ENCODE assay signal across 25 mouse cellular contexts in genomic region chr19:55708031-55708554, GRCm38 (mm10). TPM values are rescaled to one million over a fixed set of nuclear protein-coding genes. Genes with fewer than 3 reads are reported as not detected.
A peak's percentile ranks its signal among the peaks of the same experiment; 100 is the strongest.
DNase-seq lines count a peak whose midpoint lies in the region; ATAC-seq and TF ChIP-seq lines count a peak whose summit lies in the region.
"Had no signal": no experiment of that assay in that cellular context is flagged by ENCODE, and none has a peak within 500 bp of the region (broad histone marks: within the 10 kb centered on the region; RNA-seq: fewer than 3 reads in every experiment).

No protein-coding gene starts in this region.

- peak; percentile 31 for DNase-seq in embryo, embryonic 10.5 days (ENCODE audit: low spot score)
- DNase-seq in embryo, embryonic 9.5 days (ENCODE audit: extremely low spot score) = no peak
- DNase-seq in kidney, adult 18-20 months = no peak
- DNase-seq in limb, embryonic 10.5 days (ENCODE audit: low spot score) = peak; percentile 43
- no peak for DNase-seq in liver, postnatal 0 days
- DNase-seq: adrenal gland, postnatal 10 days; B cell, adult 2 months; cerebellum, adult 11 months; cerebellum, adult 8-10 months; cerebellum, postnatal 14 days; gastrocnemius, postnatal 10 days; heart, adult 2 months; heart, postnatal 14 days had no signal

- no peak for TF ChIP-seq EP300 in liver, postnatal 0 days (IDR thresholded peaks at IDR 0.05; ENCODE audit: low read depth)

- peaks cover 23% of the 10 kb centered on the region for H3K4me1 ChIP-seq in kidney, embryonic 16.5 days (ENCODE audit: insufficient read depth, low read length)
- H3K4me1 ChIP-seq in limb, embryonic 10.5 days = peaks cover 29% of the 10 kb centered on the region
- H3K4me1 ChIP-seq in liver, postnatal 0 days (ENCODE audit: insufficient read depth) = no peaks in the 10 kb centered on the region
- peaks cover 11% of the 10 kb centered on the region for H3K4me1 ChIP-seq in forebrain, embryonic 12.5 days
- H3K4me1 ChIP-seq: embryonic facial prominence, embryonic 15.5 days; forebrain, embryonic 15.5 days; heart, embryonic 15.5 days; hindbrain, embryonic 13.5 days had no signal

- no peak overlapping the region for H3K4me2 ChIP-seq in kidney, embryonic 16.5 days (replicated peaks; ENCODE audit: low read depth, low read length)
- H3K4me2 ChIP-seq in liver, postnatal 0 days (ENCODE audit: low read depth, low read length) = no peak overlapping the region
- H3K4me2 ChIP-seq in forebrain, embryonic 12.5 days = no peak overlapping the region
- H3K4me2 ChIP-seq: embryonic facial prominence, embryonic 15.5 days; forebrain, embryonic 15.5 days; heart, embryonic 11.5 days; heart, embryonic 15.5 days; hindbrain, embryonic 13.5 days had no signal

- no peaks in the 10 kb centered on the region for H3K9me3 ChIP-seq in kidney, embryonic 16.5 days (ENCODE audit: low read length)
- H3K9me3 ChIP-seq in limb, embryonic 10.5 days (replicated peaks) = no peaks in the 10 kb centered on the region
- no peaks in the 10 kb centered on the region for H3K9me3 ChIP-seq in liver, postnatal 0 days (ENCODE audit: low read length)
- H3K9me3 ChIP-seq in forebrain, embryonic 12.5 days = no peaks in the 10 kb centered on the region
- H3K9me3 ChIP-seq: embryonic facial prominence, embryonic 15.5 days; forebrain, embryonic 10.5 days; forebrain, embryonic 15.5 days; G1E; heart, embryonic 15.5 days; hindbrain, embryonic 13.5 days had no signal

- peak overlapping the region; percentile 29; the same call in 1 of the 2 replicates for H3K27ac ChIP-seq in kidney, embryonic 16.5 days (ENCODE audit: low read length)
- peak overlapping the region; percentile 69 for H3K27ac ChIP-seq in limb, embryonic 10.5 days
- H3K27ac ChIP-seq in liver, postnatal 0 days (ENCODE audit: low read depth) = no peak overlapping the region
- H3K27ac ChIP-seq in forebrain, embryonic 12.5 days = no peak overlapping the region
- H3K27ac ChIP-seq: embryonic facial prominence, embryonic 15.5 days; forebrain, embryonic 10.5 days; forebrain, embryonic 15.5 days; heart, adult 2 months; heart, embryonic 15.5 days; hindbrain, embryonic 13.5 days; hindbrain, postnatal 0 days had no signal

- no peak overlapping the region for H3K4me3 ChIP-seq in kidney, embryonic 16.5 days (ENCODE audit: low read length)
- H3K4me3 ChIP-seq in limb, embryonic 10.5 days = no peak overlapping the region
- no peak overlapping the region for H3K4me3 ChIP-seq in liver, postnatal 0 days (ENCODE audit: low read depth, low read length)
- H3K4me3 ChIP-seq in forebrain, embryonic 12.5 days (replicated peaks) = no peak overlapping the region
- H3K4me3 ChIP-seq: embryonic facial prominence, embryonic 15.5 days; erythroblast, embryonic 14.5 days; forebrain, embryonic 10.5 days; forebrain, embryonic 15.5 days; heart, adult 2 months; heart, embryonic 15.5 days; hindbrain, embryonic 13.5 days had no signal

- ATAC-seq in kidney, embryonic 16.5 days (ENCODE audit: low FRiP score, low TSS enrichment) = peak; percentile 83
- no peak for ATAC-seq in liver, postnatal 0 days
- ATAC-seq in forebrain, embryonic 12.5 days (ENCODE audit: low FRiP score) = no peak
- ATAC-seq: CD4-positive, CD25-positive, alpha-beta regulatory T cell, adult 4 months; forebrain, embryonic 15.5 days; hindbrain, postnatal 0 days had no signal

- no peak for TF ChIP-seq CTCF in liver, postnatal 0 days (IDR thresholded peaks at IDR 0.05; ENCODE audit: low read depth)

- no peaks in the 10 kb centered on the region for H3K27me3 ChIP-seq in kidney, embryonic 16.5 days (ENCODE audit: insufficient read depth, low read length)
- H3K27me3 ChIP-seq in limb, embryonic 10.5 days (ENCODE audit: low read depth, poor library complexity, severe bottlenecking) = peaks cover 5% of the 10 kb centered on the region; the same call in 1 of the 2 replicates
- H3K27me3 ChIP-seq in liver, postnatal 0 days (ENCODE audit: insufficient read depth, low read length) = no peaks in the 10 kb centered on the region
- H3K27me3 ChIP-seq in forebrain, embryonic 12.5 days = peaks cover 14% of the 10 kb centered on the region
- H3K27me3 ChIP-seq: embryonic facial prominence, embryonic 15.5 days; forebrain, embryonic 15.5 days; heart, embryonic 15.5 days had no signal

- H3K36me3 ChIP-seq in kidney, embryonic 16.5 days (ENCODE audit: insufficient read depth, low read length) = no peaks in the 10 kb centered on the region
- H3K36me3 ChIP-seq in limb, embryonic 10.5 days = no peaks in the 10 kb centered on the region
- no peaks in the 10 kb centered on the region for H3K36me3 ChIP-seq in liver, postnatal 0 days (replicated peaks; ENCODE audit: insufficient read depth, low read length)
- no peaks in the 10 kb centered on the region for H3K36me3 ChIP-seq in forebrain, embryonic 12.5 days (replicated peaks)
- H3K36me3 ChIP-seq: embryonic facial prominence, embryonic 15.5 days; forebrain, embryonic 10.5 days; forebrain, embryonic 15.5 days; G1E; heart, embryonic 15.5 days; hindbrain, embryonic 13.5 days had no signal

- WGBS in kidney, embryonic 16.5 days = 26% methylated on average over 8 of the region's 8 CpGs
- WGBS in limb, embryonic 10.5 days = 51% methylated on average over 8 of the region's 8 CpGs
- WGBS in liver, postnatal 0 days (ENCODE audit: insufficient replicate concordance) = 80% methylated on average over 8 of the region's 8 CpGs
- WGBS in forebrain, embryonic 12.5 days = 83% methylated on average over 8 of the region's 8 CpGs

- H3K9ac ChIP-seq in kidney, embryonic 16.5 days (replicated peaks; ENCODE audit: low read length) = no peak overlapping the region
- no peak overlapping the region for H3K9ac ChIP-seq in liver, postnatal 0 days (replicated peaks)
- H3K9ac ChIP-seq in forebrain, embryonic 12.5 days = no peak overlapping the region
- H3K9ac ChIP-seq: embryonic facial prominence, embryonic 15.5 days; forebrain, embryonic 15.5 days; heart, embryonic 15.5 days; hindbrain, embryonic 13.5 days had no signal

RNA-seq across cellular contexts. Expression of gene Tcf7l2, which starts 33.5 kb away (rescaled TPM):
- 50.1 and 68.9 TPM in 2 replicates for polyA plus RNA-seq in kidney, embryonic 16.5 days (2015; fragmentation: Nextera tagmentation; extraction: Ambion mirVana)
- 96.4 and 166 TPM in 2 replicates for polyA plus RNA-seq in limb, embryonic 10.5 days (2016; fragmentation: Nextera tagmentation; extraction: Ambion mirVana)
- polyA plus RNA-seq in liver, postnatal 0 days (2015; fragmentation: Nextera tagmentation; extraction: Ambion mirVana) = 18.8 and 21.6 TPM in 2 replicates
- polyA plus RNA-seq in forebrain, embryonic 12.5 days (2016; fragmentation: Nextera tagmentation; extraction: Ambion mirVana) = 212 and 220 TPM in 2 replicates

Comparison
In these comparisons a context has a peak if more than half of its experiments do, and no peak if none do; other contexts are left out.
1. DNase-seq: peak in embryo, embryonic 10.5 days (single experiment) and limb, embryonic 10.5 days (single experiment); none in embryo, embryonic 9.5 days (single experiment), kidney, adult 18-20 months (single experiment) and liver, postnatal 0 days (single experiment).
2. H3K27ac ChIP-seq: peak in kidney, embryonic 16.5 days (single experiment) and limb, embryonic 10.5 days (single experiment); none in liver, postnatal 0 days (single experiment) and forebrain, embryonic 12.5 days (single experiment).